Mouse (Mus musculus): ENCODE data around the gene Cgn. TPM values are rescaled to one million over a fixed set of nuclear protein-coding genes. Genes with fewer than 3 reads are reported as not detected.

Gene Cgn
- total and polyA plus RNA-seq, 3 experiments, result 0.04 to 0.86 TPM; not detected in 1

- Histone ChIP-seq H3K4me1 (ENCODE audit: control insufficient read depth in 1 of 2, insufficient read depth in 2 of 2, low read length in 2 of 2) (peaks cover 0 to 5% of the 10 kb centered on the region in 2 experiments; a peak in 2 of 4 replicates), H3K4me3 (ENCODE audit: control insufficient read depth in 1 of 2, insufficient read depth in 1 of 2, low read depth in 2 of 2, low read length in 2 of 2) (no peak overlapping the region), H3K27ac (ENCODE audit: control insufficient read depth, low read depth, low read length) (no peak overlapping the region), H3K27me3 (ENCODE audit: control insufficient read depth in 1 of 2, insufficient read depth in 2 of 2, low read length in 2 of 2) (peaks cover 7% of the 10 kb centered on the region in 2 experiments), H3K79me2 (ENCODE audit: control insufficient read depth, insufficient read depth, low read length, poor library complexity) (no peaks in the 10 kb centered on the region), H3K9me3 (replicated peaks; ENCODE audit: insufficient read depth, low read length) (no peaks in the 10 kb centered on the region), H3K9ac (ENCODE audit: control insufficient read depth, low read depth, low read length, poor library complexity, severe bottlenecking) (no peak overlapping the region), H3K36me3 (ENCODE audit: control insufficient read depth in 1 of 2, insufficient read depth in 2 of 2, low read length in 2 of 2) (no peaks in the 10 kb centered on the region)
- no peak for DNase-seq (ENCODE audit: low read depth, low spot score)
- TF ChIP-seq ZKSCAN1 (IDR thresholded peaks at IDR 0.05; ENCODE audit: low read depth, low read length) (no peak), ETS1 (IDR thresholded peaks at IDR 0.05; ENCODE audit: low read depth, low read length) (no peak), ZNF384 (IDR thresholded peaks at IDR 0.05; ENCODE audit: low read depth, low read length) (no peak), NELFE (IDR thresholded peaks at IDR 0.05; ENCODE audit: low read depth, low read length) (no peak), USF1 (IDR thresholded peaks at IDR 0.05; ENCODE audit: low read depth, low read length) (no peak), TAL1 (IDR thresholded peaks at IDR 0.05; ENCODE audit: low read length) (no peak), GATA1 (IDR thresholded peaks at IDR 0.05; ENCODE audit: low read depth, low read length) (no peak)
Observed at GRCm38 (mm10) chr3:94783462-94783931, 2.8 kb downstream of the Cgn start.

- no peaks in the 10 kb centered on the region for H3K36me3 ChIP-seq (ENCODE audit: control insufficient read depth in 1 of 2, insufficient read depth in 2 of 2, low read length in 2 of 2)
- DNase-seq (ENCODE audit: low read depth, low spot score), result no peak
- H3K27me3 ChIP-seq (ENCODE audit: control insufficient read depth in 1 of 2, insufficient read depth in 2 of 2, low read length in 2 of 2), result peaks cover 7 to 8% of the 10 kb centered on the region in 2 experiments
- H3K79me2 ChIP-seq (ENCODE audit: control insufficient read depth, insufficient read depth, low read length, poor library complexity), result no peaks in the 10 kb centered on the region
- H3K9me3 ChIP-seq (replicated peaks; ENCODE audit: insufficient read depth, low read length), result no peaks in the 10 kb centered on the region
- H3K27ac ChIP-seq (ENCODE audit: control insufficient read depth, low read depth, low read length), result no peak overlapping the region
- H3K4me3 ChIP-seq (ENCODE audit: control insufficient read depth in 1 of 2, insufficient read depth in 1 of 2, low read depth in 2 of 2, low read length in 2 of 2), result no peak overlapping the region
- H3K4me1 ChIP-seq (ENCODE audit: control insufficient read depth in 1 of 2, insufficient read depth in 2 of 2, low read length in 2 of 2), result peaks cover 0 to 5% of the 10 kb centered on the region in 2 experiments; a peak in 2 of 4 replicates
- no peak overlapping the region for H3K9ac ChIP-seq (ENCODE audit: control insufficient read depth, low read depth, low read length, poor library complexity, severe bottlenecking)
- no peak for TF ChIP-seq RAD21 (IDR thresholded peaks at IDR 0.05; ENCODE audit: low read depth, low read length)
- no peak for TF ChIP-seq SMC3 (IDR thresholded peaks at IDR 0.05; ENCODE audit: low read depth, low read length)
- no peak for TF ChIP-seq GATA1 (IDR thresholded peaks at IDR 0.05; ENCODE audit: low read depth, low read length)
- no peak for TF ChIP-seq USF2 (IDR thresholded peaks at IDR 0.05; ENCODE audit: borderline replicate concordance in 1 of 2, insufficient read depth in 1 of 2, low read depth in 1 of 2, low read length in 2 of 2)
- no peak for TF ChIP-seq HCFC1 (IDR thresholded peaks at IDR 0.05; ENCODE audit: low read depth, low read length)
- no peak for TF ChIP-seq POLR2AphosphoS2 (IDR thresholded peaks at IDR 0.05; ENCODE audit: low read length)
- TF ChIP-seq TCF12 (IDR thresholded peaks at IDR 0.05; ENCODE audit: low read depth, low read length), result no peak
- no peak for TF ChIP-seq TAL1 (IDR thresholded peaks at IDR 0.05; ENCODE audit: low read length)
- no peak for TF ChIP-seq MAX (IDR thresholded peaks at IDR 0.05; ENCODE audit: low read length)
- TF ChIP-seq ZKSCAN1 (IDR thresholded peaks at IDR 0.05; ENCODE audit: low read depth, low read length), result no peak
- TF ChIP-seq KAT2A (conservative IDR thresholded peaks at IDR 0.05; ENCODE audit: low read depth, low read length), result no peak
- no peak for TF ChIP-seq EP300 (IDR thresholded peaks at IDR 0.05; ENCODE audit: low read depth in 1 of 2, low read length in 2 of 2)
- no peak for TF ChIP-seq GABPA (IDR thresholded peaks at IDR 0.05; ENCODE audit: low read depth, low read length)
Observed at GRCm38 (mm10) chr3:94782936-94783335, 3.4 kb downstream of the Cgn start.
